Mouse (Mus musculus) spleen, postnatal 10 days (tissue): Measurements from ENCODE around the gene Stra6.

ENCODE experiments used
- DNase-seq, 2 experiments: peaks; one replicate each; pipeline ENCODE4 v3.0.0; 2021 to 2022; ENCODE audit warnings: low spot score in 2 of 2

The Stra6 gene

DNA sequence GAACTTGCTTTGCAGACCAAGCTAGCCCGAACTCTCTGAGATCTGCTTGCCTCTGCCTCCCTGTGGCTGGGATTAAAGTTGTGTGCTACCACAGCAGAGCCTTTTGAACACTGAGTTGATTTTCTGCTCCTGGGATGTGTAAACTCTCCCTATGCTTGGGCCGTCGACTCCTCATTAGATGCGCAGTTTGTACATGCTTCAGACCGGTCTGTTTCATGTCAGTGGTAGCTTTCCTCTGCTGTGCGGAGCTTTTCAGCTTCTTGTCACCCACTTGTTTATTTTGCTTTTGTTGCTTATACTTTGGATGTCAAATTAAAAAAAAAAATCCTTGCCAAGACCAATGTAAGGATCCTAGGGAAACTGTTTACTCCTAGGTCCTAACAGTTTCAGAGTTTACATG is 32.4 kb downstream of the Stra6 start:
- no peak for DNase-seq

- no peak for DNase-seq
Measured at GRCm38 (mm10) chr9:58096629-58097301, 33.2 kb downstream of the Stra6 start.

GRCm38 (mm10) chr9:58099836-58100565 is 36.4 kb downstream of the Stra6 start:
- no peak for DNase-seq

DNA sequence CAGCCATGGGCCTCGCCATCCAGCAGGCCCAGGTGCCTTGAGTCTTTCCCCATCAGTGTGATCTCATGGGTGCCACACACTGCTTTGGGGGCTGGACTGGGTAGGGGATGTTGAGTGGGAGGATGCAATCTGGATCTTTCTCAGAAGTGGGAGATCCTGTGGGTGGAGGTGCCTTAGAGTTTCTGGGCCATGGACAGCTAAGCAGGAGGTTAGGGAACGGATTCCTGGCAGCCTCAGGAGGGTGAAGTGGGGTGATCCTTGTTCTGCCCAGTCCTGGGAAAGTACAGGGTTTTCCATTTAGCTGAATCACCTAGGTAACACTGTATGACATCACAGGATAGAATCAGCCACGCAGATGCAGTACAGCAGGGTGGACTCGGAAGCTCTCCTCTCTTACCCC is 38.4 kb downstream of the Stra6 start:
- DNase-seq = no peak

GRCm38 (mm10) chr9:58103647-58104046 is 40.1 kb downstream of the Stra6 start:
- no peak for DNase-seq

- DNase-seq = no peak
Measured at GRCm38 (mm10) chr9:58105595-58106169, 42.1 kb downstream of the Stra6 start.

- no peak for DNase-seq
Measured at GRCm38 (mm10) chr9:58107494-58107893, 43.9 kb downstream of the Stra6 start.

DNA sequence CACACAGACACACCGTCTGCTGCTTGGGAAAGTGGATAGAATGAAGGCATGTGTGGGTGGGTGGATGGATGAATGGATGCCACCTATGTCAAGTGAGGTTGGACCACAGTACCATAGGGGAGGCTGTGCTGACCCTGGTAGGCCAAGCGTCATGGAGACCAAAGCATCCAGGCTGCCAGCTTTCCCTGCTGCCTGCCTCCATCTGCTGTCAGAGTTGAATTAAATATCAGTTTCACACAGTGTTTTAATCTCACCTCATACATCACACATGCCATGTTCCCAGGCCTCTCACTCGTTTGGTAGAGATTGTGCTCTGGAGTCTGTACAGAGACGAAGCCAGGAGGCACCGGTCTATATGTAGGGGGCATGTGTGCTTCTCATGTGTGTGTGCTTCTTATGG is 47.2 kb downstream of the Stra6 start:
- DNase-seq = no peak

DNA sequence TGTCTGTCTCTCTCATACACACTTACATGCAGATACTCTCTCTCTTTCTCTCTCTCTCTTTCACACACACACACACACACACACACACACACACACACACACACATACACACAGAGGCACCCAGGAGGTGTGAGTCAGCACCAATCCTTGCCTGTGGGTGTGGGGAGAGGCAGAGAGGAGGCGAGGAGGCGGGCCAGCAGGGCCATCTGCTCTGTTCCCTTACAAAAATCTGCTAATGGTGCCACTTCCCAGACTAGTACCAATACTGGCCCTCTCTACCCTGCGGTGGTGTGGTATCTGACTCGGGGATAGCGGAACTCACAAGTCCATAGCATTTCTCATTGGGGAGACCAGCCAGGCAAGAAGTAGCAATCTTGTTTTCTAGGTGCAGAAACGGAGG is 47.8 kb downstream of the Stra6 start:
- DNase-seq = no peak

- DNase-seq = no peak
Measured at GRCm38 (mm10) chr9:58112321-58112751, 48.7 kb downstream of the Stra6 start.

- no peak for DNase-seq
Measured at GRCm38 (mm10) chr9:58112866-58113278, 49.3 kb downstream of the Stra6 start.

- DNase-seq = no peak
Measured at GRCm38 (mm10) chr9:58113279-58113884, 49.8 kb downstream of the Stra6 start.

DNA sequence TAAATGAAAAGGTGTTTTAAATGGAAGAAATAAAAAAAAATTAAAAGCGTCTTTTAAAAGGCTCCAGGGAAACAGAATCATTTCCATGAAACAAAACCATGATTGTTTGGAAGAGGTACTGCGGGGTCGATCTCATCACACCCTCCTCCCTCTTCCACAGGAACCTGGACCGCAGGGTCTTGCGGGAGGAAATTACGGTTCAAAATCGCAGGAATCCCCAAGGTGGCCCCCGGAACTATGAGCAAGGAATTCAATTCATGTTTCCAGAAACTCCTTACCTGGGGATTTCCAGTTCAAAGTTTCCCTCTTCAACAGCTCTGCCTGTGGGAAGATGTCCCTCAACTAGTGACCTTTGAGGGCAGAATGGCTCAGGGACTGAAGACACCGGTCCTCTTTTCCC is 50.4 kb downstream of the Stra6 start:
- DNase-seq = no peak

- no peak for DNase-seq
Measured at GRCm38 (mm10) chr9:58115297-58115925, 51.8 kb downstream of the Stra6 start.

GRCm38 (mm10) chr9:58116024-58116651 is 52.5 kb downstream of the Stra6 start:
- no peak for DNase-seq

DNA sequence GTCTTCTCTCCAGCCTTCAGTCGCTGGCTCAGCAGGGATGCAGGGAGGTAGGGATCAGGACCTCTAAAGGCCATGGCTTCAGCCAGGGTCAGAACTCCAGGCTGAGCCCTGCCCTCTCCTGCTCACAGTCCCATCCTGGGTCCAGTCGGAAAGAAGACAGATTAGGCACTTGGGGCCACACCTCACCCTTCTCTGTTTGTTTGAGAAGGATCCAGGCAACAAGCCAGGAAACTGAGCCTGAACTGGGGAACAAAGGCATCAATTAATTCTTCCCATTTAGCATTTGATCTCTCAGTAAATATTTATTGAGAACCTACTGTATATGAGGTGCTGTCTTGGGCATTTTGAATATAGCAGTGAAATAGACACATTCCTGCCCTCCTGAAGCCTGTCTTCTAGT is 55.1 kb downstream of the Stra6 start, which contains the start of gene Ccdc33:
Ccdc33 (minus strand) TSS at position 153 of the 400 bp plus-strand sequence.
- no peak for DNase-seq

GRCm38 (mm10) chr9:58125085-58125484 is 61.5 kb downstream of the Stra6 start:
- DNase-seq = no peak

GRCm38 (mm10) chr9:58125811-58126210 is 62.2 kb downstream of the Stra6 start:
- no peak for DNase-seq

DNA sequence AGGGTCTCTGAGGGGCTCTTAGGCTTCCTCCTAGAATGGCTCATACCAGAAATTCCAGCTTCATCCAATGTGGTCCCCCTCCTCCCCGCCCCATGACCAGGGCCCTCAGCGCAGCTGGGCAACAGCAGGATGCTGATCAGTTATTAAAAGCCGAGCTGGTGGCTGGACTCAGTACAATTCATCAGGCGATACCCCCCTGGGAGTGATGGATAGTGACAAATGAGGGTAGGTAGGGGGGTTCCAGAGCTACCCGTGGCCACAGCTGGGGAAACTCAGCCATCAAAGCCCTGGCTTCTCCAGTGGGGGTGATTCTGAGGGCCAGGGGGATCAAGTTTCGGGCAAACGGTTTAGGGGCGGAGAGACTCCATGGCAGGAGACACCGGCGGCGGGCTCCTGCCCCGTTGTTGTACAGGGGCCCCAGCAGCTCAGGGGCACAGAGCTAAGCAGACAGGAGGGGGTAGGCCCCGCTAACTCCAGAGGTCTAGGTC is 65.4 kb downstream of the Stra6 start:
- DNase-seq = no peak

DNA sequence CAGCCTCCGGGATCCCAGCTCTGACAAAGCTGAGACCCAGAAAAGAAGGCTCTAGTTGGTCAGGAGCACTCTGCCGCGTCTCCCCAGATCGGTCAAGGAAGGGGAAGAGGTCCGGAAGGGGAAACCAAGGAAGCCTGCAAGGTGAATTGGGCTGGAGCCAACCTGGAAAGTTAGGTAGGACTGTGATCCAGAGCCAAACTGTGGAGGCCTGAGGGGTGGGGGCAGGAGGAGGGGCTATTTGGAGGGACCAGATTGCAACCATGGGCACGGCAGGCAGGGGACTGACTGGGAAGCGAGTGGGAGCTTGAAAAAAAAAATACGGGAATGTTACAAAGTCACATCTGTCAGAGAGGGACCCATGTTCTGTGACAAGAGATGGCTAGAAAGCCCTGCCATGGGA is 65.9 kb downstream of the Stra6 start:
- DNase-seq = no peak

DNA sequence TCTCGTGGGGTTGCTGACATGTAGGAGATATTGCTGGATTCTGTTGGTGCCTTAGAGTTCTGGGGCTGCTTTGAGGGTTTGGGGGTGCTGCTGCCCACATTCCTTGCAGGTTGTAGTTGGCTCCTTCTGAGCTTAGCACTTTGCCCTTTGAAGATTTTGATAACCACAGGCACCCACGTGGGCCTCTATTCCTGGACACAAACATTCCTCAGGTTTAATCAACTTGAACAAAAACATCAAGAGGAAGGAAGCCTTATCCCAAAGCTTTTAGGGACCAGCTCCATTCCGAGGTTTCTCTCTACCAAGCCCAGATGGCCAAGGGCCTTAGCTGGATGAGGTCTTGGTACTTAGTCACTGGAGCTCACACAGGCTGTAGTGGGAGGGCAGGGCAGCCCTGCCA is 67.3 kb downstream of the Stra6 start:
- DNase-seq = no peak
